Mouse (Mus musculus) forebrain, postnatal 0 days (tissue): ENCODE measurements at regions not wholly inside any gene's neighbourhood (a gene's known extent, or its start where the extent isn't known, plus 50 kb on each side); places are given as distances from the start of the nearest gene placed in this dataset.

Source experiments
- ATAC-seq: fragments of 200-750 bp; cut with Nextera tagmentation; 2 replicates; pipeline ENCODE4 v1.8.0; 2017; ENCODE audit warnings: mild to moderate bottlenecking, moderate library complexity
- DNase-seq: peaks from one replicate; pipeline ENCODE4 v3.0.0-alpha.2; 2015
- H3K27ac ChIP-seq: fragments of 300-500 bp; sonication (generic); 2 replicates; pipeline ENCODE4 v1.5.1; 2014; ENCODE audit warnings: low read depth, mild to moderate bottlenecking, antibody characterized with exemption, low read length, moderate library complexity, mixed read lengths
- H3K27me3 ChIP-seq: fragments of 300-500 bp; sonication (generic); 2 replicates; pipeline ENCODE4 v1.6.1; 2014; ENCODE audit warnings: mild to moderate bottlenecking, low read length, mixed read lengths; ENCODE audit not compliant: insufficient read depth
- H3K36me3 ChIP-seq: fragments of 300-500 bp; sonication (generic); 2 replicates; pipeline ENCODE4 v1.6.1; 2014; ENCODE audit warnings: mild to moderate bottlenecking, moderate library complexity; ENCODE audit not compliant: insufficient read depth
- H3K4me1 ChIP-seq: fragments of 300-500 bp; sonication (generic); 2 replicates; pipeline ENCODE4 v1.6.1; 2014; ENCODE audit warnings: antibody characterized with exemption; ENCODE audit not compliant: insufficient read depth
- H3K4me2 ChIP-seq: fragments of 300-500 bp; sonication (generic); 2 replicates; pipeline ENCODE4 v1.6.1; 2014; ENCODE audit warnings: low read depth, mild to moderate bottlenecking, moderate library complexity
- H3K4me3 ChIP-seq: fragments of 300-500 bp; sonication (generic); 2 replicates; pipeline ENCODE4 v1.5.1; 2014; ENCODE audit warnings: low read depth, low read length, mixed read lengths
- H3K9ac ChIP-seq: fragments of 300-500 bp; sonication (generic); 2 replicates; pipeline ENCODE4 v1.6.1; 2014; ENCODE audit warnings: mild to moderate bottlenecking
- H3K9me3 ChIP-seq: fragments of 300-500 bp; sonication (generic); 2 replicates; pipeline ENCODE4 v1.6.1; 2016; ENCODE audit warnings: low read length
- CTCF ChIP-seq: sonication (generic); IDR thresholded peaks from 2 replicates; pipeline ENCODE4 v1.5.1; 2016; ENCODE audit warnings: antibody characterized with exemption, control low read depth, low read depth
- WGBS: fragments of 180-500 bp; shearing (Covaris S2); extraction: QIAGEN DNeasy Blood & Tissue Kit; methylation state at CpG from one replicate; pipeline ENCODE4 v1.1.7; 2014; 5-methylcytosine and 5-hydroxymethylcytosine counted together

DNA sequence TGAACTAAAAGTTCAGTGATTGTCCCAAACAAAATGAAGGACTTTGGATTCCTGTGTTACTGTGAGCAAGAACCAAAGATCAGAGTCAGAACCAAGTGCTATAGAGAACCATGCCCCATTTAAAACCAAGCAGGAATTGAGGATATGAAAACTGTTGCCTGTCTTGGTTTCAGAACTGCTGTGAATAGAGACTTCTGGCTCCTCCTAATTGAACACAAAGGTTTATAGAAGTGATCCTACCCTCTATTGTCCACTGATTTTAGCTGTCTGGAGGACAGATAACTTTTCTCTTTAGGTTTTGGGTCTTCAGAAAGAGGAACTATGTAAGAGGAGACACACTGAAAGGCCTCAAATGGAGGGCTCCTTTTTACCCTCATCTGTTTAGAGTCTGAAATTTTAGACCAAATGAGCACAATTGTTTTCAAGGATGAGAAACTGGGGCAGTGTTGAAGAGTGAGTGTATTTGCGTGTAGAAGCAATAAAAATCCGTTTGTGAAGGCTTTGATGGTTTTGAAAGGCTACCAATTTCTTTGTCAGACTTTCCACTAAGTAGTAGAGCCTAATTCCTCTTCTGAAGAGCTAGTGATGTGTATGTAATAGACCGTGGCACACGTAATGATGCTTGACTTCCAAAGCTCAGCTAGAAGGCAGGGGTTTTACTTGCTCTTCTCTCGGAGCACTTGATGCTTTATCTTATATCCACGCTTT, 255.6 kb downstream of the Gpd2 start:
- ATAC-seq (no peak), DNase-seq (no peak)
- Histone ChIP-seq H3K4me1 (no peaks in the 10 kb centered on the region), H3K27ac (no peak overlapping the region), H3K9me3 (no peaks in the 10 kb centered on the region), H3K4me2 (no peak overlapping the region), H3K9ac (no peak overlapping the region), H3K4me3 (no peak overlapping the region), H3K27me3 (no peaks in the 10 kb centered on the region), H3K36me3 (no peaks in the 10 kb centered on the region)
- 27% methylated on average over 6 of the region's 6 CpGs for WGBS
- no peak for TF ChIP-seq CTCF

DNA sequence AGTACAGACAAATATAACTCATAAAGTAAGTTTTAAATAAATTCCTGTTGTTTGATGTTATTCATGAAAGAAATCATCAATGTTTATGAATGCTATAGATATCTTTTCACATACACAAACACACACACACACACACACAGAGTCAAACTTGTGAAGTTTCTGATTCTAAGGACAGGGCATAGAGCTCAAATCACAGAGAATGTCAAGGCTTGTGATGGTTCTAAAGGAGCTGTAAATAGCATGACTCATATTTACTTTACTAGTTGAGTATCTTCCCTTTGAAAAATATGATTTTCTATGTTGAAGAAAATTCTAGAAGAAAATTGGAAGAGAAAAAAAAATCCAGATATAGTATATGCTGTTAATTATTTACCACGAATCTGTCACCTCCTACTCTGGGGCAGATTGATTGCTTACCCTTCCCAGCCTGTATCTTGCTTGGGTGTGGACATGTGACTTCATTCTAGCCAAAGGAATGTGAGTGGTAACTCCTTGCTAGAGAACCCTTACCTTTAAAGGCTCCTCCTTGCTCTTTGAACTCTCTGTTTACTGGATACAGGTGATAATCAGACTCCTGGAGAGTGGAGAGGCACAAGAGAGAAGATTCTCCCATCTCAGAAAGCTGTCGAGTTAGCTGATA, 259.0 kb downstream of the Gpd2 start:
- H3K9me3 ChIP-seq = no peaks in the 10 kb centered on the region
- no peak overlapping the region for H3K4me2 ChIP-seq
- H3K27me3 ChIP-seq = no peaks in the 10 kb centered on the region
- DNase-seq = no peak
- 79% methylated on average over 2 of the region's 2 CpGs for WGBS
- ATAC-seq = no peak
- no peaks in the 10 kb centered on the region for H3K36me3 ChIP-seq
- no peaks in the 10 kb centered on the region for H3K4me1 ChIP-seq
- no peak overlapping the region for H3K27ac ChIP-seq
- no peak overlapping the region for H3K4me3 ChIP-seq
- no peak for TF ChIP-seq CTCF
- H3K9ac ChIP-seq = no peak overlapping the region

DNA sequence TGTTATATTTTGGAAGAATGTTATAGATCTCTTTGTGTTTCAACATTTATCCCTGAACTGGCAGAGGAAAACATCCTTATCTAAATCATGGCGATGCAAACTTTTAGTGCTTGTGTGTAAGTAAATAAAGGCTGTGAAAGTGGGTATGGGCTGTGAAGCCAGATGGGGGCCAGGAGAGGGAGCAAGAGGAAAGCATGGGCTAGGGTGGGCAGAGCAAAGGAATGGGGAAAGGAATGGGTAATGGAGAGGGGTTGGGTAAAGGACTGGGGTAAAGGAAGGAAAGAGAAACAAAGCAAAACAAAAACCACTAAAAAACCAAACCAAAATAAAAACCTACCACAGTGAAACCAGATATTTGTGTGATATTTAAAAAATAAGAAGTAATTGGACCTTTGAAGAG, 260.5 kb downstream of the Gpd2 start:
- Histone ChIP-seq H3K27me3 (no peaks in the 10 kb centered on the region), H3K36me3 (no peaks in the 10 kb centered on the region), H3K9me3 (no peaks in the 10 kb centered on the region), H3K4me2 (no peak overlapping the region), H3K27ac (no peak overlapping the region), H3K4me1 (no peaks in the 10 kb centered on the region), H3K9ac (no peak overlapping the region), H3K4me3 (no peak overlapping the region)
- ATAC-seq = no peak
- DNase-seq = no peak
- no peak for TF ChIP-seq CTCF
- 77% methylated on average over 1 of the region's 1 CpGs for WGBS

DNA sequence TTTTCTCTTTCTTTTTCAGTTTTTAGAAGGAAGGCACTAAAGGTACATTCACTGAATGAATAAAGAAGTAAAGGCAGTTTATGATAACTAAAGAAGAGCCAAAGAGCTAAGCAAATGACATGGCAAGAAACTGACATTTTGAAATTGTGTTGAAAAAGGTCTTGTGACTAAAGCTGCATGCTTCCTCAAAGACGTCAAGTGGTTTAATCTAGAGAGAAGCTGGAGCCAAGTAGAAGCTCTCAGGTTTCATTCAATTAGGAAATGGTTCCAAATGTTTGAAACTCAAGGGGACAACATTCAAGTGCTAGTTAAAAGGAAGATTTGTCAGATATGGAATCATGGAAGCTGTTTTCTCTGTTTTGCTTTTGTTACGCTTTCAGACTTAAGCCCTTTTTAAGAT, 267.2 kb downstream of the Gpd2 start:
- no peaks in the 10 kb centered on the region for H3K36me3 ChIP-seq
- DNase-seq = no peak
- H3K4me3 ChIP-seq = no peak overlapping the region
- TF ChIP-seq CTCF = no peak
- no peak overlapping the region for H3K4me2 ChIP-seq
- no peak overlapping the region for H3K27ac ChIP-seq
- no peak for ATAC-seq
- H3K9ac ChIP-seq = no peak overlapping the region
- no peaks in the 10 kb centered on the region for H3K27me3 ChIP-seq
- H3K9me3 ChIP-seq = no peaks in the 10 kb centered on the region
- WGBS = 73% methylated on average over 2 of the region's 2 CpGs
- H3K4me1 ChIP-seq = no peaks in the 10 kb centered on the region

DNA sequence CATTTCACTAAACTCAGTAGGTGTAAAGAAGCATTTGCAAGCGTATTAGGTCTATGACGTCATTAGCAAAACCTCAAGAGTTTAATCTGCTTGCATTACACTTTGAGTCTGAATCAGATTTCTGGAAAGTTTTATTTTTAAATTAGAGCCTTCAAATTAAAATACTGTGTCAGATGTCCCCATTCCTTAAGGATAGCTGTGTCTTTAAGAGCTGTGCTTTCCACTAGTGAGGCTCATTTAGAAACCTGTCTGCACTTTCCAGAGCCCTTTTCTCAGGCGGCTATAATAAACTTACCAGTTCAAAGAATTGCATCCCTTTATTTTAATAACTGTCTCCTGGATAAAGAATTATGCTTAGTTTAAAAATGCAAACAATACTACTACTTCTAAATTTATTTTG, 285.0 kb downstream of the Gpd2 start:
- no peak for TF ChIP-seq CTCF
- no peaks in the 10 kb centered on the region for H3K27me3 ChIP-seq
- H3K4me3 ChIP-seq = no peak overlapping the region
- no peaks in the 10 kb centered on the region for H3K4me1 ChIP-seq
- H3K36me3 ChIP-seq = no peaks in the 10 kb centered on the region
- H3K9ac ChIP-seq = no peak overlapping the region
- no peak for DNase-seq
- WGBS = 18% methylated on average over 3 of the region's 3 CpGs
- H3K9me3 ChIP-seq = no peaks in the 10 kb centered on the region
- no peak for ATAC-seq
- no peak overlapping the region for H3K27ac ChIP-seq
- H3K4me2 ChIP-seq = no peak overlapping the region

DNA sequence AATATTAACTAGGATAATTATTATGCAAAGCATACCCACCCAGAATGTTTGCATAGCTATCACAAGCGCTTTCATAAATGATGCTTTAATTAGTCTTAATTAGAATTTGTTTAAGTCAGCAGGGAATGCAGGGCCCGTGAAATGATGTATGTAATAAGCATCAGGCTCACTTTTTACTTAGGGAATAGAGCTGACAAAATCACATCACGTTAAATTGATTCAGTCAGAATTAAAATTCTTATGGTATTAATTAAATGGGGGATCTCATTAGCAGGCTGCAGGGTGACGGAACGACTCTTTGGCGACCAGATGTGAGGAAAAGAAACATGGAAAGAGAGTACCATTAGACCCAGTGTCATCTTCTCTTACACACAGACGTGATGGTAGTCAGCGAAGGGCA, 285.5 kb downstream of the Gpd2 start:
- H3K9me3 ChIP-seq = no peaks in the 10 kb centered on the region
- no peak overlapping the region for H3K4me2 ChIP-seq
- 20% methylated on average over 8 of the region's 8 CpGs for WGBS
- H3K4me3 ChIP-seq = no peak overlapping the region
- ATAC-seq (no peak), DNase-seq (no peak)
- H3K4me1 ChIP-seq = no peaks in the 10 kb centered on the region
- H3K9ac ChIP-seq = no peak overlapping the region
- no peaks in the 10 kb centered on the region for H3K36me3 ChIP-seq
- H3K27me3 ChIP-seq = no peaks in the 10 kb centered on the region
- no peak for TF ChIP-seq CTCF
- no peak overlapping the region for H3K27ac ChIP-seq

DNA sequence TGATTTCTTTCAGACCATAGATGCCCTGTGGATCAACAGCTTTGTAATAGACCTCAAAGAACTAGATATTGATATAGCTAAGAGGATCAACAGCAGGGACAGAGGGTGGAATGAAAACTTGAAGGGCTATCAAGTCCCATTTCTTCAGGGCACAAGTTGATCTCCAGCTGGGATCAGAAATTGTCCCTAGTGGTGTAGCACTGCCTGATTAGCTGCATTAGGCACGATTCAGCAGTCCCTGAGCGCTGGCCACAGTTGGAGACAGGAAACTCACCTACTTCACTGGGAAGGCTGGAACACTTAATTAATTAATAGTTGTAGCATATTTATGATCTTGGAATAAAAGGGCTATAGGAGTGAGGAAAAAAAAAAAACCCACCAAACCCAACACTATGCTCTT, 290.5 kb downstream of the Gpd2 start:
- Histone ChIP-seq H3K27ac (no peak overlapping the region), H3K36me3 (no peaks in the 10 kb centered on the region), H3K9ac (no peak overlapping the region), H3K4me1 (no peaks in the 10 kb centered on the region), H3K4me3 (no peak overlapping the region), H3K4me2 (no peak overlapping the region), H3K9me3 (no peaks in the 10 kb centered on the region), H3K27me3 (no peaks in the 10 kb centered on the region)
- ATAC-seq = no peak
- DNase-seq = no peak
- WGBS = 27% methylated on average over 2 of the region's 2 CpGs
- no peak for TF ChIP-seq CTCF
